ENCODE assay signal across 26 mouse cellular contexts in the genomic region with DNA sequence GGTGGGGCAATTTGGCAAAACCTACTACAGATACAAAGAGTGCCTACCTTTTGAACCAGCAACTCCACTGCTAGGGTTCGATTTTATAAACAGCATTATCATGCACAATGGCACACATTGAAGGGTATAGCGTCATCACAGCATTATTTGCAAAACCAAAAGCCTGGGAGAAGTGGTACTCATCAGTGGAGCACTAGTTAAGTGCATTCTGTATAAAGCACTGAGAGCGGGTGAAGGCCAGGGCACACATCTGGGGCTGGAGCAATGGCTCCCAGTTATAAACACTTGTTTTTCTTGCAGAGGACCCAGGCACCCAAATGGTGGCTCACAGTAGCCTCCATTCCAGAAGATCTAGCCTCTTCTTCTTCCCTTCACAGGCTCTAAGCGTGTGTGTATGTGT.
DNase-seq lines count a peak whose midpoint lies in the region; ATAC-seq and TF ChIP-seq lines count a peak whose summit lies in the region.
"Had no signal": no experiment of that assay in that cellular context is flagged by ENCODE, and none has a peak within 500 bp of the region (broad histone marks: within the 10 kb centered on the region; RNA-seq: fewer than 3 reads in every experiment).

No protein-coding gene starts in this region.

- H3K9ac ChIP-seq in heart, embryonic 15.5 days = no peak overlapping the region
- no peak overlapping the region for H3K9ac ChIP-seq in heart, postnatal 0 days (replicated peaks; ENCODE audit: low read depth, low read length)
- H3K9ac ChIP-seq: forebrain, postnatal 0 days; hindbrain, embryonic 12.5 days; intestine, embryonic 15.5 days; limb, embryonic 13.5 days had no signal

- no peak for DNase-seq in heart, embryonic 10.5 days (ENCODE audit: low spot score)
- no peak for DNase-seq in heart, postnatal 14 days
- no peak for DNase-seq in heart, adult 8-10 months (ENCODE audit: low spot score)
- no peak for DNase-seq in heart, postnatal 0 days (ENCODE audit: low spot score)
- DNase-seq in lung, postnatal 25 days (ENCODE audit: low spot score) = peak; percentile 43
- DNase-seq in gastrocnemius, postnatal 4 days (ENCODE audit: low spot score in 2 of 2) = no peak
- DNase-seq: adrenal gland, postnatal 25 days; cerebellum, adult 11-12 months; cerebellum, adult 9-11 months; embryo, embryonic 11 days; forebrain, postnatal 0 days; kidney, postnatal 36 days; right cerebral cortex, adult 18-20 months; spleen, adult 18-20 months; thymus, postnatal 14 days had no signal

- no peak for TF ChIP-seq CTCF in heart, postnatal 0 days (IDR thresholded peaks at IDR 0.05; ENCODE audit: low read depth)

- H3K9me3 ChIP-seq in heart, embryonic 10.5 days = no peaks in the 10 kb centered on the region
- H3K9me3 ChIP-seq in heart, embryonic 15.5 days (replicated peaks) = no peaks in the 10 kb centered on the region
- no peaks in the 10 kb centered on the region for H3K9me3 ChIP-seq in heart, postnatal 0 days (replicated peaks; ENCODE audit: control insufficient read depth, low read length)
- H3K9me3 ChIP-seq: hindbrain, embryonic 12.5 days; intestine, embryonic 15.5 days; limb, embryonic 13.5 days; midbrain, embryonic 10.5 days had no signal

- H3K27ac ChIP-seq in heart, embryonic 10.5 days = peak overlapping the region; percentile 87
- peak overlapping the region; percentile 93 for H3K27ac ChIP-seq in heart, embryonic 15.5 days
- H3K27ac ChIP-seq in heart, postnatal 0 days (ENCODE audit: low read depth) = peak overlapping the region; percentile 92
- H3K27ac ChIP-seq: hindbrain, embryonic 12.5 days; hindbrain, postnatal 0 days; layer of hippocampus, adult 2 months; midbrain, embryonic 10.5 days had no signal

- ATAC-seq in heart, embryonic 15.5 days (replicated peaks; ENCODE audit: insufficient number of reproducible peaks, insufficient read depth, low FRiP score, low read depth) = no peak
- ATAC-seq in heart, postnatal 0 days (ENCODE audit: insufficient read depth, low read depth) = no peak
- ATAC-seq: CD4-positive, CD25-positive, alpha-beta regulatory T cell, adult 4 months; forebrain, postnatal 0 days; hindbrain, postnatal 0 days; midbrain, embryonic 16.5 days had no signal

- H3K36me3 ChIP-seq in heart, embryonic 10.5 days = no peaks in the 10 kb centered on the region
- no peaks in the 10 kb centered on the region for H3K36me3 ChIP-seq in heart, embryonic 15.5 days
- H3K36me3 ChIP-seq in heart, postnatal 0 days (replicated peaks; ENCODE audit: control insufficient read depth, insufficient read depth, low read length) = no peaks in the 10 kb centered on the region
- H3K36me3 ChIP-seq: hindbrain, embryonic 12.5 days; intestine, embryonic 15.5 days; limb, embryonic 13.5 days; midbrain, embryonic 10.5 days had no signal

- peaks cover 78% of the 10 kb centered on the region for H3K4me1 ChIP-seq in heart, embryonic 10.5 days
- H3K4me1 ChIP-seq in heart, embryonic 15.5 days (replicated peaks) = peaks cover 66% of the 10 kb centered on the region
- peaks cover 41% of the 10 kb centered on the region for H3K4me1 ChIP-seq in heart, postnatal 0 days (ENCODE audit: control insufficient read depth, insufficient read depth)

- no peak for TF ChIP-seq EP300 in heart, postnatal 0 days (IDR thresholded peaks at IDR 0.05; ENCODE audit: low read depth)

- no peak overlapping the region for H3K4me3 ChIP-seq in heart, embryonic 10.5 days
- no peak overlapping the region for H3K4me3 ChIP-seq in heart, embryonic 15.5 days
- H3K4me3 ChIP-seq in heart, postnatal 0 days (ENCODE audit: low read depth, low read length) = no peak overlapping the region
- H3K4me3 ChIP-seq: erythroblast, embryonic 14.5 days; hindbrain, embryonic 12.5 days; intestine, embryonic 15.5 days; layer of hippocampus, adult 2 months; limb, embryonic 13.5 days; midbrain, embryonic 10.5 days had no signal

- intact Hi-C loops in heart, postnatal 14 days (cut with DNase I) = no loop called here

- 94% methylated on average over 3 of the region's 4 CpGs for WGBS in heart, embryonic 10.5 days
- WGBS in heart, embryonic 15.5 days = 79% methylated on average over 4 of the region's 4 CpGs
- 82% methylated on average over 4 of the region's 4 CpGs for WGBS in heart, postnatal 0 days

- 0 out of 2 replicates have a peak overlapping the region, but pooled peaks have one; percentile 12 for H3K4me2 ChIP-seq in heart, embryonic 15.5 days
- H3K4me2 ChIP-seq in heart, postnatal 0 days (ENCODE audit: low read depth, low read length) = no peak overlapping the region
- H3K4me2 ChIP-seq: hindbrain, embryonic 12.5 days; intestine, embryonic 15.5 days; limb, embryonic 13.5 days; liver, embryonic 11.5 days had no signal

- no peaks in the 10 kb centered on the region for H3K27me3 ChIP-seq in heart, embryonic 10.5 days (ENCODE audit: insufficient read depth, poor library complexity, severe bottlenecking)
- no peaks in the 10 kb centered on the region for H3K27me3 ChIP-seq in heart, embryonic 15.5 days
- no peaks in the 10 kb centered on the region for H3K27me3 ChIP-seq in heart, postnatal 0 days (ENCODE audit: control insufficient read depth, insufficient read depth, low read length)
- H3K27me3 ChIP-seq: hindbrain, embryonic 12.5 days; intestine, embryonic 15.5 days; limb, embryonic 13.5 days had no signal
